Mouse (Mus musculus) heart, adult 11 months (tissue): ENCODE measurements around the gene Adamts5.
A peak's percentile ranks its signal among the peaks of the same experiment; 100 is the strongest.

Source experiments
- DNase-seq: peaks from one replicate; pipeline ENCODE4 v3.0.0; 2022

Adamts5 gene

GRCm38 (mm10) chr16:85901581-85901910 lies at the start of gene Adamts5:
Adamts5 (minus strand) TSS chr16:85901828.
- DNase-seq: peak; percentile 96

- no peak for DNase-seq
Observed at GRCm38 (mm10) chr16:85950356-85950755, 48.7 kb upstream of the Adamts5 start.

GRCm38 (mm10) chr16:85926004-85926403 lies 24.4 kb upstream of the Adamts5 start:
- DNase-seq: peak; percentile 84

- DNase-seq: no peak
Observed at GRCm38 (mm10) chr16:85922454-85922853, 20.8 kb upstream of the Adamts5 start.

GRCm38 (mm10) chr16:85920122-85920521 lies 18.5 kb upstream of the Adamts5 start:
- no peak for DNase-seq

GRCm38 (mm10) chr16:85900702-85901580 lies 687 bp downstream of the Adamts5 start:
- peak; percentile 98 for DNase-seq

- peak; percentile 93 for DNase-seq
Observed at GRCm38 (mm10) chr16:85899790-85900587, 1.6 kb downstream of the Adamts5 start.

GRCm38 (mm10) chr16:85899301-85899721 lies 2.3 kb downstream of the Adamts5 start:
- peak; percentile 96 for DNase-seq

- no peak for DNase-seq
Observed at GRCm38 (mm10) chr16:85898816-85899215, 2.8 kb downstream of the Adamts5 start.

- peak; percentile 98 for DNase-seq
Observed at GRCm38 (mm10) chr16:85898391-85898790, 3.2 kb downstream of the Adamts5 start.

- no peak for DNase-seq
Observed at GRCm38 (mm10) chr16:85897854-85898253, 3.8 kb downstream of the Adamts5 start.

- DNase-seq: no peak
Observed at GRCm38 (mm10) chr16:85895948-85896347, 5.7 kb downstream of the Adamts5 start.

- no peak for DNase-seq
Observed at GRCm38 (mm10) chr16:85889778-85890177, 11.8 kb downstream of the Adamts5 start.

GRCm38 (mm10) chr16:85887289-85888051 lies 14.2 kb downstream of the Adamts5 start:
- peak; percentile 93 for DNase-seq

- no peak for DNase-seq
Observed at GRCm38 (mm10) chr16:85879075-85879474, 22.6 kb downstream of the Adamts5 start.

GRCm38 (mm10) chr16:85874141-85874540 lies 27.5 kb downstream of the Adamts5 start:
- peak; percentile 94 for DNase-seq

- DNase-seq: no peak
Observed at GRCm38 (mm10) chr16:85871971-85872370, 29.7 kb downstream of the Adamts5 start.

- no peak for DNase-seq
Observed at GRCm38 (mm10) chr16:85871248-85871647, 30.4 kb downstream of the Adamts5 start.

- DNase-seq: no peak
Observed at GRCm38 (mm10) chr16:85864691-85865389, 36.8 kb downstream of the Adamts5 start.

GRCm38 (mm10) chr16:85854505-85854904 lies 47.1 kb downstream of the Adamts5 start:
- DNase-seq: no peak

- peak; percentile 40 for DNase-seq
Observed at GRCm38 (mm10) chr16:85827066-85827465, 74.6 kb downstream of the Adamts5 start.

GRCm38 (mm10) chr16:85822330-85822916 lies 79.2 kb downstream of the Adamts5 start:
- peak; percentile 85 for DNase-seq
